Mouse (Mus musculus) hindbrain, postnatal 0 days (tissue): ENCODE measurements around the gene Sept3. TPM values are rescaled to one million over a fixed set of nuclear protein-coding genes. Genes with fewer than 3 reads are reported as not detected.

Experiments used
- ATAC-seq: fragments of 200-750 bp; cut with Nextera tagmentation; 2 replicates; pipeline ENCODE4 v1.8.0; 2017; ENCODE audit warnings: mild to moderate bottlenecking, moderate TSS enrichment, moderate library complexity
- DNase-seq: peaks from one replicate; pipeline ENCODE4 v3.0.0-alpha.2; 2015; ENCODE audit warnings: low spot score
- H3K27ac ChIP-seq: fragments of 300-500 bp; sonication (generic); 2 replicates; pipeline ENCODE4 v1.5.1; 2014; ENCODE audit warnings: mild to moderate bottlenecking
- H3K27me3 ChIP-seq: fragments of 300-500 bp; sonication (generic); 2 replicates; pipeline ENCODE4 v1.6.1; 2014; ENCODE audit warnings: low read length, mixed read lengths; ENCODE audit not compliant: insufficient read depth
- H3K36me3 ChIP-seq: fragments of 300-500 bp; sonication (generic); 2 replicates; pipeline ENCODE4 v1.6.1; 2014; ENCODE audit warnings: low read length, mixed read lengths; ENCODE audit not compliant: insufficient read depth
- H3K4me1 ChIP-seq: fragments of 300-500 bp; sonication (generic); 2 replicates; pipeline ENCODE4 v1.6.1; 2014; ENCODE audit warnings: antibody characterized with exemption, low read length, mixed read lengths; ENCODE audit not compliant: insufficient read depth
- H3K4me2 ChIP-seq: fragments of 300-500 bp; sonication (generic); 2 replicates; pipeline ENCODE4 v1.6.1; 2014; ENCODE audit warnings: low read depth, mild to moderate bottlenecking, low read length, moderate library complexity, mixed read lengths
- H3K4me3 ChIP-seq: fragments of 300-500 bp; sonication (generic); 2 replicates; pipeline ENCODE4 v1.5.1; 2014; ENCODE audit warnings: low read length
- H3K9ac ChIP-seq: fragments of 300-500 bp; sonication (generic); replicated peaks from 2 replicates; pipeline ENCODE4 v1.6.1; 2014; ENCODE audit warnings: mild to moderate bottlenecking, low read length, moderate library complexity, mixed read lengths
- H3K9me3 ChIP-seq: fragments of 300-500 bp; sonication (generic); 2 replicates; pipeline ENCODE4 v1.6.1; 2016; ENCODE audit warnings: low read length, mixed read lengths
- CTCF ChIP-seq: IDR thresholded peaks from 2 replicates; pipeline ENCODE4 v1.5.1; 2016; ENCODE audit warnings: antibody characterized with exemption, control low read depth, low read depth
- WGBS: fragments of 180-500 bp; shearing (Covaris S2); extraction: QIAGEN DNeasy Blood & Tissue Kit; methylation state at CpG from one replicate; pipeline ENCODE4 v1.1.7; 2014; 5-methylcytosine and 5-hydroxymethylcytosine counted together
- polyA plus RNA-seq: library from polyadenylated mRNA; unstranded; fragments of >200 nt; fragmentation: Nextera tagmentation; extraction: Ambion mirVana; gene quantifications from 2 replicates; pipeline ENCODE4 v1.2.1, GENCODE M21; 2015
- total RNA-seq: library from RNA; depleted of rRNA; stranded (reverse); fragments of >200 nt; gene quantifications from 2 replicates; pipeline ENCODE4 v1.2.3, GENCODE M21; 2014; rRNA removed

Gene Sept3
- total and polyA plus RNA-seq, 2 experiments from 2014 or later = 320 to 404 TPM

GRCm38 (mm10) chr15:82341675-82342542 lies 67.2 kb downstream of the Sept3 start:
- no peak for DNase-seq
- H3K9ac ChIP-seq = 0 out of 2 replicates have a peak overlapping the region, but pooled peaks have one; percentile 44
- H3K4me3 ChIP-seq = no peak overlapping the region
- H3K36me3 ChIP-seq = no peaks in the 10 kb centered on the region
- H3K9me3 ChIP-seq = no peaks in the 10 kb centered on the region
- ATAC-seq = no peak
- peaks cover 15% of the 10 kb centered on the region for H3K4me1 ChIP-seq
- H3K4me2 ChIP-seq = peak overlapping the region; percentile 53
- no peak overlapping the region for H3K27ac ChIP-seq
- no peaks in the 10 kb centered on the region for H3K27me3 ChIP-seq
- TF ChIP-seq CTCF = no peak
- 65% methylated on average over 15 of the region's 15 CpGs for WGBS

- H3K4me3 ChIP-seq = no peak overlapping the region
- H3K27ac ChIP-seq = no peak overlapping the region
- H3K9me3 ChIP-seq = no peaks in the 10 kb centered on the region
- H3K36me3 ChIP-seq = no peaks in the 10 kb centered on the region; the same call in 1 of the 2 replicates
- DNase-seq (no peak), ATAC-seq (no peak)
- no peak overlapping the region for H3K4me2 ChIP-seq
- no peak for TF ChIP-seq CTCF
- H3K9ac ChIP-seq = no peak overlapping the region
- H3K27me3 ChIP-seq = no peaks in the 10 kb centered on the region
- WGBS = 80% methylated on average over 5 of the region's 5 CpGs
- H3K4me1 ChIP-seq = peaks cover 20% of the 10 kb centered on the region
Observed at GRCm38 (mm10) chr15:82342543-82342935, 67.8 kb downstream of the Sept3 start.

- no peak overlapping the region for H3K4me3 ChIP-seq
- ATAC-seq (no peak), DNase-seq (no peak)
- H3K9me3 ChIP-seq = no peaks in the 10 kb centered on the region
- TF ChIP-seq CTCF = no peak
- no peak overlapping the region for H3K9ac ChIP-seq
- peaks cover 15% of the 10 kb centered on the region for H3K4me1 ChIP-seq
- WGBS = 83% methylated on average over 27 of the region's 27 CpGs
- H3K27ac ChIP-seq = no peak overlapping the region
- H3K36me3 ChIP-seq = peaks cover 8% of the 10 kb centered on the region
- no peak overlapping the region for H3K4me2 ChIP-seq
- no peaks in the 10 kb centered on the region for H3K27me3 ChIP-seq
Observed at GRCm38 (mm10) chr15:82343368-82344287, 68.9 kb downstream of the Sept3 start.

Other genes with a start within 250 kb of the Sept3 start
- 29.9 and 32.1 TPM in 2 replicates for gene Desi1, start 241.0 kb upstream of the Sept3 start, total RNA-seq
- 44.1 and 45.3 TPM in 2 replicates for gene Desi1, start 241.0 kb upstream of the Sept3 start, polyA plus RNA-seq
- gene Snu13, start 227.3 kb upstream of the Sept3 start, total RNA-seq = 222 and 236 TPM in 2 replicates
- gene Snu13, start 227.3 kb upstream of the Sept3 start, polyA plus RNA-seq = 249 and 255 TPM in 2 replicates
- not detected in 2 replicates for gene 4930407I10Rik, start 215.7 kb upstream of the Sept3 start, total RNA-seq
- not detected in 2 replicates for gene 4930407I10Rik, start 215.7 kb upstream of the Sept3 start, polyA plus RNA-seq
- gene Mei1, start 204.9 kb upstream of the Sept3 start, total RNA-seq = 0.21 TPM in 1 of 2 replicates, not detected in the other
- gene Mei1, start 204.9 kb upstream of the Sept3 start, polyA plus RNA-seq = 0.11 and 0.24 TPM in 2 replicates
- 15.5 and 16.0 TPM in 2 replicates for gene Ccdc134, start 147.0 kb upstream of the Sept3 start, total RNA-seq
- 6.4 and 8.4 TPM in 2 replicates for gene Ccdc134, start 147.0 kb upstream of the Sept3 start, polyA plus RNA-seq
- 256 and 266 TPM in 2 replicates for gene Srebf2, start 127.7 kb upstream of the Sept3 start, total RNA-seq
- 139 and 145 TPM in 2 replicates for gene Srebf2, start 127.7 kb upstream of the Sept3 start, polyA plus RNA-seq
- gene Shisa8, start 62.1 kb upstream of the Sept3 start, total RNA-seq = 34.7 and 36.0 TPM in 2 replicates
- 7.5 and 9.2 TPM in 2 replicates for gene Shisa8, start 62.1 kb upstream of the Sept3 start, polyA plus RNA-seq
- 0.29 and 5.6 TPM in 2 replicates for gene Tnfrsf13c, start 50.5 kb upstream of the Sept3 start, total RNA-seq
- 0.34 and 0.42 TPM in 2 replicates for gene Tnfrsf13c, start 50.5 kb upstream of the Sept3 start, polyA plus RNA-seq
- gene Cenpm, start 30.1 kb upstream of the Sept3 start, total RNA-seq = 15.0 and 16.2 TPM in 2 replicates
- gene Cenpm, start 30.1 kb upstream of the Sept3 start, polyA plus RNA-seq = 23.0 and 27.6 TPM in 2 replicates
- 116 and 127 TPM in 2 replicates for gene 1500009C09Rik, start 22.5 kb upstream of the Sept3 start, total RNA-seq
- 12.5 and 13.9 TPM in 2 replicates for gene 1500009C09Rik, start 22.5 kb upstream of the Sept3 start, polyA plus RNA-seq
- 1.4 TPM in 1 of 2 replicates, not detected in the other for gene Wbp2nl, start 24.1 kb downstream of the Sept3 start, total RNA-seq
- gene Wbp2nl, start 24.1 kb downstream of the Sept3 start, polyA plus RNA-seq = 0.36 TPM in 1 of 2 replicates, not detected in the other
- gene Naga, start 64.0 kb downstream of the Sept3 start, total RNA-seq = 41.6 and 51.1 TPM in 2 replicates
- gene Naga, start 64.0 kb downstream of the Sept3 start, polyA plus RNA-seq = 36.9 and 37.2 TPM in 2 replicates
- gene Pheta2, start 64.0 kb downstream of the Sept3 start, total RNA-seq = 0.93 and 1.2 TPM in 2 replicates
- gene Pheta2, start 64.0 kb downstream of the Sept3 start, polyA plus RNA-seq = 1.3 and 1.4 TPM in 2 replicates
- 288 and 293 TPM in 2 replicates for gene Smdt1, start 64.1 kb downstream of the Sept3 start, total RNA-seq
- 392 and 401 TPM in 2 replicates for gene Smdt1, start 64.1 kb downstream of the Sept3 start, polyA plus RNA-seq
- 194 and 224 TPM in 2 replicates for gene Ndufa6, start 79.4 kb downstream of the Sept3 start, total RNA-seq
- 511 and 516 TPM in 2 replicates for gene Ndufa6, start 79.4 kb downstream of the Sept3 start, polyA plus RNA-seq
- 3.6 and 6.1 TPM in 2 replicates for gene Cyp2d22, start 105.4 kb downstream of the Sept3 start, total RNA-seq
- 3.7 and 5.1 TPM in 2 replicates for gene Cyp2d22, start 105.4 kb downstream of the Sept3 start, polyA plus RNA-seq
- gene Cyp2d11, start 119.1 kb downstream of the Sept3 start, total RNA-seq = not detected in 2 replicates
- not detected in 2 replicates for gene Cyp2d11, start 119.1 kb downstream of the Sept3 start, polyA plus RNA-seq
- gene Cyp2d10, start 132.3 kb downstream of the Sept3 start, total RNA-seq = not detected in 2 replicates
- gene Cyp2d10, start 132.3 kb downstream of the Sept3 start, polyA plus RNA-seq = not detected in 2 replicates
- not detected in 2 replicates for gene Cyp2d9, start 158.5 kb downstream of the Sept3 start, total RNA-seq
- gene Cyp2d9, start 158.5 kb downstream of the Sept3 start, polyA plus RNA-seq = not detected in 2 replicates